Mouse (Mus musculus) retina, adult 2 months (tissue): ENCODE measurements around the gene Ensa.
A peak's percentile ranks its signal among the peaks of the same experiment; 100 is the strongest.
"Not testable (repeated sequence)": the region's sequence is repeated elsewhere in the genome, so short reads cannot be mapped to it uniquely, and the experiment has no call there.

ENCODE experiments used
- DNase-seq: peaks from one replicate; pipeline ENCODE4 v3.0.0-alpha.2; 2012; ENCODE audit warnings: low read depth, low spot score

Gene Ensa

GRCm38 (mm10) chr3:95624628-95625503, at the start of gene Ensa:
TSS of gene Ensa (plus strand) at chr3:95624993.
- DNase-seq, result peak; percentile 93

GRCm38 (mm10) chr3:95587754-95588603, 36.8 kb upstream of the Ensa start:
- DNase-seq, result no peak

DNA sequence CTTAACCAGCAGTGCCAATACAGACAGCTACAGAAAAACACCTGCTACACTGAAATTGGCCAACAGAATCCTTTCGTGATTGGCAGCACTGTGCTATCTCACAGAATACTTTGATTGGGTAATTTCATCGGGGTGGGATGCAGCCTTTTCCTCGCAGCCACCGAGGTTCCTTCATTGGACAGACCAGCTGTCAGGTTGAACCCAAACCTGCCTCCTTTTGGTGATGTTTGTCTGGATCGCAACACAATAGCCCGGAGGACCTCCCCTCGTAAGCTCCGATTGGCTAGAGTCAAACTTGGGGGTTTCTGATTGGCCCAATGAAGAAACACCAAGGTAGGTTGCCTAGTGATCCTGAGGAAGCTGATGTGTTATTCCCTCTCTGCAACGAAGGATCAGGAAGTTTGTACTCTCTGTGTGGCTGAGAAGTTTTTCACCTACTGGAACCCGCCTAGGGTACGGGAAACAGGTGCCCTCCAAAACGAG, 36.1 kb upstream of the Ensa start, which contains the start of gene Golph3l:
Gene Golph3l (plus strand): TSS at position 331 of the 483 bp plus-strand sequence.
- peak; percentile 93 for DNase-seq

- DNase-seq, result no peak
These were observed 26.1 kb upstream of the Ensa start for GRCm38 (mm10) chr3:95598734-95599133.

DNA sequence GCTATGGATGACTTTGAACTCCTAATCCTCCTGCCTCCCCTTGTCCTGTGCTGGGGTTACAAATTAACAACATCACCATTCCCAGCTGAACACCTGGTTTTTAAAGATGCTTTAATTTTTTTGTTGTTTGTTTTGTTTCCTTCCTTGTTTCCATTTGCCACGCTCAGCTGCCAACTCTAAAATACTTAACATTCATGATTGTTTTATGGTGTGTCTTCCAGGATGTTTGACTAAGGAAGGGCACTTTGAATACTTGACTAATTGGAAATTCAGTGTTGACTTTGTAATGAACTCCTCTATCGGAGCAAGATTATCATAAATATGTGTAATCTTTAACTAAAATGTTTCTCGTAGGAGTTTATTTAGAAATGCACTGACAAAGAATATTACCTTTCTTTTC, 23.5 kb upstream of the Ensa start:
- no peak for DNase-seq

- no peak for DNase-seq
These were observed 18.7 kb upstream of the Ensa start for GRCm38 (mm10) chr3:95606096-95606495.

- no peak for DNase-seq
These were observed 15.6 kb upstream of the Ensa start for GRCm38 (mm10) chr3:95609195-95609594.

- DNase-seq, result no peak
These were observed 10.8 kb upstream of the Ensa start for GRCm38 (mm10) chr3:95613996-95614395.

- DNase-seq, result no peak
These were observed 6.3 kb upstream of the Ensa start for GRCm38 (mm10) chr3:95618511-95618910.

DNA sequence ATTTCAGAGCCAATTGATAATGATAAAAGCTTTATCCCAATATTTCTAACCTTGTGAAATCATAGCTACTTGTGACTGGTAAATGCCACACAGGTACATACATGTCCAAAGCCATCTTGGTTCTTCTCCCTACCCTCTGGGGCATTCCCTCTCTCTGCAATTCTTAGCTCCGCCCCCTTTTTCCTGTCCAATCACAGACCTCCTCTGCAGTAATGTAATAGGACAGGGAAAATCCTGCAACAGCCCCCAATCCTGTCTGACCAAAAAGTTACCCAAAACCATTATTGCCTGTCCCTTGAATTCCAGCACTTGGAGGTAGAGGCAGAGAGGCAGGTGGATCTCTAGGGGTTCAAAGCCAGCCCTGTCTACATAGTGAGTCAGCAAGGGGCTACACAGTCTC, 3.6 kb upstream of the Ensa start:
- no peak for DNase-seq

GRCm38 (mm10) chr3:95622421-95622820, 2.4 kb upstream of the Ensa start:
- not testable (repeated sequence) for DNase-seq

DNA sequence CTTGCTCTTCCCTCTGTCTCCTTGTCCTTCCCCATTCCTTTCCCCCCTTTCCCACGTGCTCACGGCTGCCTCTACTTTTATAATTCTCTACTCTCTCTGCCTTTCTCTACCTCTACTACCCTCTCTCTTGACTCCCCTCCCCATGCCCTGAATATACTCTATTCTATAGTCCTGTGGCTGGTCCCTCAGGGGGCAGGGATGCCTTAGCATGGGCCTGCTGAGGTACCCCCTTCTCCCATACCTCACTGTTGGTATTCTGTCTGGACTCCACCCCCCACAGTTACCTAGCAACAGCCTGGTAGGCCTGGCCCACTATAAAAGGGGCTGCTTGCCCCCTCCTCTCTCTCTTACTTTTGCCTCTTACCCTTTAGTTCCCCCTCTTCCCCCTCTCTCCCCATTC, 1.2 kb upstream of the Ensa start:
- no peak for DNase-seq

DNA sequence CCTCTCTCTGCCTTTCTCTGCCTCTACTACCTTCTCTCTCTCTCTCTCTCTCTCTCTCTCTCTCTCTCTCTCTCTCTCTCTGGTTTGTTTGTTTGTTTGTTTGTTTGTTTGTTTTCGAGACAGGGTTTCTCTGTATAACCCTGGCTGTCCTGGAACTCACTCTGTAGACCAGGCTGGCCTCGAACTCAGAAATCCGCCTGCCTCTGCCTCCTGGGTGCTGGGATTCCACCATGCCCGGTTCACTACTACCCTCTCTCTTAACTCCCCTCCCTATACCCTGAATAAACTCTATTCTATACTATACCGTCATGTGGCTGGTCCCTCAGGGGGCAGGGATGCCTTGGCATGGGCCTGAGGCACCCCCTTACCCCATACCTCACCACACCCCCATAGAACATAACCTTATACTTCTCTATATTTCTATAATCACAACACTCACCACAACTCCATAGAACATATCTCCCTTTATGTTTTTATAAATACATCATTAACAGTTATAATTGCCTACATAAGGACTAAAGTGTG, 740 bp upstream of the Ensa start:
- DNase-seq, result not testable (repeated sequence)

DNA sequence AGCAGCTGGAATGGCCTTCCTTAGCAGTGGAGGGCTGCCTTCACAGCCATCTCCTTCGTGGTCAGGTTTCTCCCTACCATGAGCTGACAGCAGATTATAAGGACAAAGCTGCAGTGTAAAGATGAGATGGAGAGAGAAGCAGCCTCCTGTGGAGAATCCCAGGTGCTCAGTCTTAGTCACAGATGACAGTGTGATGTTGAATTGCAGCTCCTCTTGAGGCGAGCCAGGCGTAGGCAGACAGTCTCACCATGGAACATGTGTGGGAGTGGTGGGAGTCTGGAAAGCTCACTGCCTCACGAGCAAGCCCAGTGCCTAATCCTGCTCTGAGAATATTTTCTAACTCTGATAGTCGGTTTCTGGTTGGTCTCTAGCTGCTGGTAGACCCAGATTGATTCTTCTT, 3.0 kb downstream of the Ensa start:
- no peak for DNase-seq

DNA sequence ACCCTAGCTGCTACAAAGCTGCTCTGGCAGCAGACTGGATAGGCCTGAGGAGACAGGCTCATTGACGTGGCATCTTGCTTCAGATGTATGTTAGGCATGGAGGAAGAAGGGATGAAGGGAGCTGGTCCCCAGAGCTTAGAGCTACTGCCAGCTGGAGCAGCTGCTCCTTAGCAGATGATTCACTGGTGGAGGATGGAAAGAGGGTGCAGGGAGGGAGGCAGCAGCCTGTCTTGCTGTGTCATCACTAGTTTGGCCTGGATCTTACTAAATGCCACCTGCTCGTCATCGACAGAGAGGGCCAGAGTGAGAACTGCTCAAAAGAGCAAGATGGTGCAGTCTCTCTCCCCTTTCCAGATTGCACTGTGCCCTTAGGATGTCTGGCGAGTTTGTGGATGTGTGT, 5.0 kb downstream of the Ensa start:
- DNase-seq, result no peak

- DNase-seq, result no peak
These were observed 6.1 kb downstream of the Ensa start for GRCm38 (mm10) chr3:95630856-95631255.

GRCm38 (mm10) chr3:95631304-95631703, 6.5 kb downstream of the Ensa start:
- DNase-seq, result no peak

DNA sequence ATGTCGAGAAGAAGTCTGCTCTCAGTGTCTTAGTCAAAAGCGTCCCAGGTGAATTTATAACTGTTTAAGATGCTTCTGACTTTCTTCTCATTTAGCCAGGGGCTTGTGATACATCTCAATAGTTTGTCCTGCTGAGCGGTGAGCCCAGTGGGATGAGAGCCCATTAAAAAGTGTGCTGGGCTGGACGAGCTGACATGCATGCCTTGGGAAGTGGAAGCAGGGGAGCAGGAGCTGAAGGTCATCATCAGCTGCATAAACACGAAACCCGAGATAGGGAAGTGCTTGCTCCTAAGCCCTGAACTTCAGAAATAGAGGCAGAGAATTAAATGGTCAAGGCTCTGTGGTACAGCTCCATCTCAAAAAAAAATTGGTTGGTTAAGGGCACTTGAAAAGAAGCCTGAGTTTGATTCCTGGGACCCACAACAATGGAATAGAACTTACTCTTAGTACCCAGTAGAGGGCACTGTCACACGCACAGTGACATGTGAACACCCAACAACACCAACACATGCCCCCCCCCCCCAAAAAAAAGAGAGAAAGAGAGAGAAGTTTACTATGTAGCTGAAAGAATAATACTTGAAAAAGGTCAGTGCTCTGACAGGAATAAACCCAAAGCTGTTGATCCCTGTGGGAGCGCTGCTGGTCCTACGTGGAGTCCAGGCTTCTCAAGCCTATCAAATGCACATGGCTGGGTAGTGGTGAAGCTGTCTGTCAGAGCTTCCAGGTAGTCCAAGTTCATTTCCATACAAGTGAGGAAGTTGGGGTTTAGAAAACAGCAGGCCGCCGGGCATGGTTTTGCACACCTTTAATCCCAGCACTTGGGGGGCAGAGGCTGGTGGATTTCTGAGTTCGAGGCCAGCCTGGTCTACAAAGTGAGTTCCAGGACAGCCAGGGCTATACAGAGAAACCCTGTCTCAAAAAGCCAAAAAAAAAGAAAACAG, 8.1 kb downstream of the Ensa start:
- no peak for DNase-seq

- no peak for DNase-seq
These were observed 10.8 kb downstream of the Ensa start for GRCm38 (mm10) chr3:95635636-95636035.

GRCm38 (mm10) chr3:95636072-95636471, 11.3 kb downstream of the Ensa start:
- DNase-seq, result no peak

DNA sequence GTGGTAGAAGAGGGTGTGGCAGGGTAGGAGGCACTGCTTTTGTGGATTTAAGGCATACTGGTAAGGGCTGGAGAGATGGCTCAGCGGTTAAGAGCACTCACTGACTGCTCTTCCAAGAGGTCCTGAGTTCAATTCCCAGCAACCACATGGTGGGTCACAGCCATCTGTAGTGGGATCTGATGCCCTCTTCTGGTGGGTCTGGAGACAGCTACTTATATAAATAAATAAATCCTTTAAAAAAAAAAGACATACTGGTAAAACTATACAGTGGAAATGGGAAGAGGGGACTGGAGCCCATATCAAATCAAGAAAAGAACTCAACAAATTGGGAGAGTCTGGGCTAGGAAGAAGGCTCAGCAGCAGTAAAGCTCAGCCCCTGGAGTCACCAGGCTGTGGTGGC, 14.9 kb downstream of the Ensa start:
- DNase-seq, result no peak
